Mouse (Mus musculus): ENCODE results near the gene Cux2. TPM values are rescaled to one million over a fixed set of nuclear protein-coding genes. Genes with fewer than 3 reads are reported as not detected.

Cux2 gene
- total and polyA plus RNA-seq, 3 experiments, result 0.17 TPM; not detected in 2

DNA sequence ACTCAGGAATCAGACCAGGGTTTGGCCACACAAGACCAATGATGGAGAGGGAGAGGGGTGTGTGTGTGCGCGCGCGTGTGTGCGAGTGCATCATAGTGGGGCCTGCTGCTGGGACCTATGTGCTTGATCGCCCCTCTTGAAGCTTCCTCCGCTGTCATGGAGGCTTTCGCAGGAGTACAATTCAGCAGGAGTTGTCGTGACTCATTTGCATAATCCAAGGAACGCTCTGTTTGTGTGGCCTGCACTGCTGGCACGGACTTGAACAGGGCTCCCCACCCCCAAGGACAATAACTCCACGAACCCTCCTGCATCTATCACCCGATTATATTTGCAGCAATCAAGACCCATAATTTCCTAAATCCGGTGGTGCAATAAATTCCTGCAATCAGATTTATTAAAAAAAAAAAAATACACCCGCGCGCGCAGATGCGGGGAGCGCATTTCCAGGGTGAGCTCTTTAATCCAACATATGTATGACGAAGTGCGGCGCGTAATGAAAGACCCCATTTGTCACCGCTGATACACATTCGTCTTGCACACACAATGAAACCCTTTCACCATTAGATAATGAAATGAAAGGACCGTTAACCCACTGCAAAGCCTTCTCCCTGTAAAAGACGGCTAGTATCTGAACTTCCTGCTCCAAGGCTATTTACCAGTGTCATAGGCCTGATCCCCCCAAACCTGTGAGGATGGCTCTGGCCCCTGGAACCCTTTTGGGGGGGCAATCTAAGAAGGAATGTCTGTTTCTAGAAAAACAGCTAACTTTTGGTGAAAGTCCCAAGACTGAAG, 124.0 kb downstream of the Cux2 start:
- H3K27me3 ChIP-seq (replicated peaks), result peaks cover 62% of the 10 kb centered on the region
- H3K27ac ChIP-seq (ENCODE audit: insufficient read depth, low read depth), result no peak overlapping the region
- dilution Hi-C loops (cut with MboI; ENCODE audit: extremely low pct_ligation_motif_present, extremely low pct_unique_long_range_greater_than_20kb, low sequenced_read_pairs), result no loop called here
- in situ Hi-C loops (cut with MboI; ENCODE audit: low pct_ligation_motif_present, low pct_unique_long_range_greater_than_20kb, low sequenced_read_pairs), result no loop called here
- H3K4me1 ChIP-seq (ENCODE audit: control insufficient read depth in 1 of 2, insufficient read depth in 2 of 2), result peaks cover 6 to 9% of the 10 kb centered on the region in 2 experiments
- H3K9me3 ChIP-seq (replicated peaks; ENCODE audit: low read length), result no peaks in the 10 kb centered on the region
- no peak overlapping the region for H3K9ac ChIP-seq (ENCODE audit: insufficient read depth, low read depth)
- H3K79me2 ChIP-seq (replicated peaks; ENCODE audit: control insufficient read depth, extremely low read depth, insufficient read depth, poor library complexity, severe bottlenecking), result no peaks in the 10 kb centered on the region
- no peak for TF ChIP-seq E2F4 (IDR thresholded peaks at IDR 0.05; ENCODE audit: insufficient replicate concordance, low read depth, low read length)
- TF ChIP-seq POLR2AphosphoS2 (IDR thresholded peaks at IDR 0.05; ENCODE audit: low read depth, low read length), result no peak
- TF ChIP-seq MXI1 (IDR thresholded peaks at IDR 0.05; ENCODE audit: low read depth, low read length), result no peak
- TF ChIP-seq JUND (conservative IDR thresholded peaks at IDR 0.05; ENCODE audit: low read depth, low read length), result no peak
- TF ChIP-seq IRF4 (IDR thresholded peaks at IDR 0.05; ENCODE audit: low read depth, low read length), result no peak
- no peak for TF ChIP-seq ZNF384 (IDR thresholded peaks at IDR 0.05; ENCODE audit: low read depth, low read length)
- no peaks in the 10 kb centered on the region for H3K36me3 ChIP-seq (replicated peaks in 1 of 2; ENCODE audit: control insufficient read depth in 1 of 2, insufficient read depth in 1 of 2, low read length in 1 of 2)
- H3K4me2 ChIP-seq (ENCODE audit: insufficient read depth, low read depth, poor library complexity, severe bottlenecking), result no peak overlapping the region
- H3K4me3 ChIP-seq (replicated peaks in 1 of 3; ENCODE audit: low read depth in 2 of 3, low read length in 2 of 3, poor library complexity in 1 of 3), result no peak overlapping the region
- no peak for DNase-seq (ENCODE audit: extremely low read depth)

DNA sequence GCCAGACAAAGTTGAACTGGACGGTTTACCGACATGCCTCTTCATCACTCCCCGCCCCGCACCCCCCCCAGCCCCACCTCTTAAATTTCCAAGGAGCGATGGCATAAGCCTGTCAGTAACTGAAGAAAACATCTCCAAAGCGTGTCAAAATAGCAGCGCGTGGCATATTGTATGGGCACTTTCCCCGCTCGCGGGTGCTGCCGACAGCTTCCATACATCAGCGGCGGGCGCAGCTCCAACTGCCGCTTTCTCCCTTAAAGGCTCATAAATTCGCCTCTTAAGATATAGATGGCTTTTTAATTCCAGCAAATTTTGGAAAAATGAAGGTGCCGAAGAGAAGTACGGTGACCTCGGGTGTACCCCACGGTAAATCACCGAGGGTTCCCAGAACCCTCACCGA, 124.6 kb downstream of the Cux2 start:
- H3K9ac ChIP-seq (ENCODE audit: insufficient read depth, low read depth), result no peak overlapping the region
- no peak for DNase-seq (ENCODE audit: extremely low read depth)
- H3K4me3 ChIP-seq (replicated peaks in 1 of 3; ENCODE audit: low read depth in 2 of 3, low read length in 2 of 3, poor library complexity in 1 of 3), result no peak overlapping the region
- peaks cover 62% of the 10 kb centered on the region for H3K27me3 ChIP-seq (replicated peaks)
- no peaks in the 10 kb centered on the region for H3K36me3 ChIP-seq (replicated peaks in 1 of 2; ENCODE audit: control insufficient read depth in 1 of 2, insufficient read depth in 1 of 2, low read length in 1 of 2)
- no peaks in the 10 kb centered on the region for H3K79me2 ChIP-seq (replicated peaks; ENCODE audit: control insufficient read depth, extremely low read depth, insufficient read depth, poor library complexity, severe bottlenecking)
- no peak overlapping the region for H3K27ac ChIP-seq (ENCODE audit: insufficient read depth, low read depth)
- H3K4me1 ChIP-seq (ENCODE audit: control insufficient read depth in 1 of 2, insufficient read depth in 2 of 2), result peaks cover 6 to 9% of the 10 kb centered on the region in 2 experiments
- dilution Hi-C loops (cut with MboI; ENCODE audit: extremely low pct_ligation_motif_present, extremely low pct_unique_long_range_greater_than_20kb, low sequenced_read_pairs) (no loop called here), in situ Hi-C loops (cut with MboI; ENCODE audit: low pct_ligation_motif_present, low pct_unique_long_range_greater_than_20kb, low sequenced_read_pairs) (no loop called here)
- no peaks in the 10 kb centered on the region for H3K9me3 ChIP-seq (replicated peaks; ENCODE audit: low read length)
- H3K4me2 ChIP-seq (ENCODE audit: insufficient read depth, low read depth, poor library complexity, severe bottlenecking), result no peak overlapping the region
- no peak for TF ChIP-seq TBP (conservative IDR thresholded peaks at IDR 0.05; ENCODE audit: low read depth, low read length)
- no peak for TF ChIP-seq ZKSCAN1 (IDR thresholded peaks at IDR 0.05; ENCODE audit: borderline replicate concordance, low read depth, low read length)
- no peak for TF ChIP-seq MYC (IDR thresholded peaks at IDR 0.05; ENCODE audit: low read depth, low read length)
- no peak for TF ChIP-seq HCFC1 (IDR thresholded peaks at IDR 0.05; ENCODE audit: low read depth, low read length)
- TF ChIP-seq MAFK (IDR thresholded peaks at IDR 0.05; ENCODE audit: insufficient replicate concordance, low read length), result no peak
- no peak for TF ChIP-seq ETS1 (conservative IDR thresholded peaks at IDR 0.05; ENCODE audit: low read depth, low read length)
- TF ChIP-seq MAX (IDR thresholded peaks at IDR 0.05; ENCODE audit: low read length), result no peak
- no peak for TF ChIP-seq IRF4 (IDR thresholded peaks at IDR 0.05; ENCODE audit: low read depth, low read length)
- TF ChIP-seq MEF2A (IDR thresholded peaks at IDR 0.05; ENCODE audit: borderline replicate concordance, low read depth, low read length), result no peak
- no peak for TF ChIP-seq MAZ (IDR thresholded peaks at IDR 0.05; ENCODE audit: low read depth, low read length)
- no peak for TF ChIP-seq MXI1 (IDR thresholded peaks at IDR 0.05; ENCODE audit: low read depth, low read length)
- no peak for TF ChIP-seq E2F4 (IDR thresholded peaks at IDR 0.05; ENCODE audit: insufficient replicate concordance, low read depth, low read length)
- TF ChIP-seq ELF1 (IDR thresholded peaks at IDR 0.05; ENCODE audit: low read depth, low read length), result no peak
- TF ChIP-seq ZC3H11A (IDR thresholded peaks at IDR 0.05; ENCODE audit: low read depth, low read length), result no peak
- TF ChIP-seq USF2 (conservative IDR thresholded peaks at IDR 0.05; ENCODE audit: low read depth, low read length), result no peak
- TF ChIP-seq USF1 (IDR thresholded peaks at IDR 0.05; ENCODE audit: low read depth, low read length), result no peak
- TF ChIP-seq JUND (conservative IDR thresholded peaks at IDR 0.05; ENCODE audit: low read depth, low read length), result no peak
- TF ChIP-seq BHLHE40 (IDR thresholded peaks at IDR 0.05; ENCODE audit: low read depth, low read length), result no peak
- no peak for TF ChIP-seq ZMIZ1 (IDR thresholded peaks at IDR 0.05; ENCODE audit: low read depth, low read length)
- TF ChIP-seq POLR2A (IDR thresholded peaks at IDR 0.05; ENCODE audit: low read depth, low read length), result no peak
